Mouse (Mus musculus): Measurements from ENCODE around the gene Gm10277.

- TF ChIP-seq CTCF (IDR thresholded peaks at IDR 0.05; ENCODE audit: extremely low read depth, insufficient read depth, insufficient read length, insufficient replicate concordance) (no peak), POLR2A (IDR thresholded peaks at IDR 0.05; ENCODE audit: low read depth, low read length) (no peak)
These were observed 2.7 kb downstream of the Gm10277 start for GRCm38 (mm10) chr11:77784894-77785293.

All from spleen, adult 2 months (tissue).